Mouse (Mus musculus): ENCODE data around the gene Rbm42. TPM values are rescaled to one million over a fixed set of nuclear protein-coding genes. Genes with fewer than 3 reads are reported as not detected.

Rbm42 gene
- total and polyA plus RNA-seq, 2 experiments from 2014 or later: 71.3 to 93.4 TPM

DNA sequence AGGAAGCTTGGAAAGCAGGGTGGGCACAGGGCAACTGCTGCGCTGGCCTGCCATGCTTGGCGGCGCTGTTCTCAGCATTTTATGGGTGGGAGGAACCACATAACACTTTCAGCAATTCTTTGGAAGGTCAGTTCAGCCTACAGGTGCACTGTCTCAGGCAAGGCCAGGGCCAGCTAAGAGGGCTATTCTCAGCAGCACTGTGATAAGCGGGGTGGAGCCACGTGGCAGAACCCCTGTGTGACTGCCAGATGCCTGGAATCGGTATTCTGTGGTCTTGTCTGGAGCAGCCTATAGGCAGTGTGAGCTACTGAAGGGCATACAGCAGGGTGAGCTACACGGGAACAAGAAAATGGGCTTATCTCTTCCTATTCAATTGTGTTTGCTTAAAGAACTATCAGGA lies 40.1 kb downstream of the Rbm42 start:
- WGBS: 29% methylated on average over 7 of the region's 7 CpGs
- Histone ChIP-seq H3K4me2 (ENCODE audit: low read depth, low read length) (0 out of 2 replicates have a peak overlapping the region, but pooled peaks have one; percentile 11), H3K27ac (ENCODE audit: low read depth) (peak overlapping the region; percentile 71), H3K4me3 (ENCODE audit: low read depth, low read length) (no peak overlapping the region), H3K9me3 (replicated peaks; ENCODE audit: control insufficient read depth, low read length) (no peaks in the 10 kb centered on the region), H3K9ac (replicated peaks; ENCODE audit: low read depth, low read length) (0 out of 2 replicates have a peak overlapping the region, but pooled peaks have one; percentile 16), H3K36me3 (replicated peaks; ENCODE audit: control insufficient read depth, insufficient read depth, low read length) (no peaks in the 10 kb centered on the region), H3K4me1 (ENCODE audit: control insufficient read depth, insufficient read depth) (peaks cover 8% of the 10 kb centered on the region; the same call in 1 of the 2 replicates), H3K27me3 (ENCODE audit: control insufficient read depth, insufficient read depth, low read length) (no peaks in the 10 kb centered on the region)
- DNase-seq (ENCODE audit: low spot score) (peak; percentile 71), ATAC-seq (ENCODE audit: insufficient read depth, low read depth) (peak; percentile 91)
- TF ChIP-seq EP300 (IDR thresholded peaks at IDR 0.05; ENCODE audit: low read depth) (no peak), CTCF (IDR thresholded peaks at IDR 0.05; ENCODE audit: low read depth) (no peak)

GRCm38 (mm10) chr7:30608476-30608875 lies 41.6 kb downstream of the Rbm42 start:
- 57% methylated on average over 16 of the region's 16 CpGs for WGBS

DNA sequence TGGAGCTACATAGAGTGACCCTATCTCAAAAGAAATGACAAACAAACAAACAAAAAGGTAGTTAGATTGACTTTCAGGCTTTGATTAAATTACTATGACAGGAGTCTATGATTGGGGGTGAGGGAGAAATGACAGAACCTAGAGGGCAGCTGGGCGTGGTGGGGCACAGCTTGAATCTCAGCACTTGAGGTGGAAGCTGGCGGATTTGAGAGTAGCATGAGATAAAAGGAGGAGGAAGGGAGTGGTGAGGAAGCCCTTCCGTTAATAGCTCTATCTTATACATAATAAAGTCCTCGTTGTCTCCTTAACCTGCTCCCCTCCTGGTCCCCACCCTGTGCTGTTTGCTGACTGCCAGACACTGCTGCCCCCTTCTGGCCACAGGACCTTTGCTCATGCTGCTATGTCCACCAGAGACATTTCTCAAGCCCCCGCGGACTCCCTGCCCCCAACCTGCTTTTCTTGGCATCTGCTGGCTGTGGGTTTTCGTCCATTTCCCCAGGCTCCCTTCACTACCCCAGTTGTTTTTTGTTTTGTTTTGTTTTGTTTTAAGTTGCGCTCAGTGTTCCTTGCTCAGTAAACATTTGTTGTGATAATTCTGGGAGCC lies 42.3 kb downstream of the Rbm42 start:
- Histone ChIP-seq H3K36me3 (replicated peaks; ENCODE audit: control insufficient read depth, insufficient read depth, low read length) (no peaks in the 10 kb centered on the region), H3K4me2 (ENCODE audit: low read depth, low read length) (no peak overlapping the region), H3K9ac (replicated peaks; ENCODE audit: low read depth, low read length) (no peak overlapping the region), H3K27ac (ENCODE audit: low read depth) (no peak overlapping the region), H3K27me3 (ENCODE audit: control insufficient read depth, insufficient read depth, low read length) (no peaks in the 10 kb centered on the region), H3K4me1 (ENCODE audit: control insufficient read depth, insufficient read depth) (peaks cover 8% of the 10 kb centered on the region; the same call in 1 of the 2 replicates), H3K9me3 (replicated peaks; ENCODE audit: control insufficient read depth, low read length) (no peaks in the 10 kb centered on the region), H3K4me3 (ENCODE audit: low read depth, low read length) (no peak overlapping the region)
- no peak for TF ChIP-seq EP300 (IDR thresholded peaks at IDR 0.05; ENCODE audit: low read depth)
- TF ChIP-seq CTCF (IDR thresholded peaks at IDR 0.05; ENCODE audit: low read depth): peak; percentile 71
- DNase-seq (ENCODE audit: low spot score): peak; percentile 60
- 25% methylated on average over 8 of the region's 8 CpGs for WGBS
- peak; percentile 56 for ATAC-seq (ENCODE audit: insufficient read depth, low read depth)

More at GRCm38 (mm10) chr7:30608476-30608875, 41.6 kb downstream of the Rbm42 start:
- no peak for DNase-seq (ENCODE audit: low spot score)
- TF ChIP-seq EP300 (IDR thresholded peaks at IDR 0.05; ENCODE audit: low read depth) (no peak), CTCF (IDR thresholded peaks at IDR 0.05; ENCODE audit: low read depth) (no peak)
- Histone ChIP-seq H3K27ac (ENCODE audit: low read depth) (no peak overlapping the region), H3K36me3 (replicated peaks; ENCODE audit: control insufficient read depth, insufficient read depth, low read length) (no peaks in the 10 kb centered on the region), H3K4me1 (ENCODE audit: control insufficient read depth, insufficient read depth) (peaks cover 8% of the 10 kb centered on the region; the same call in 1 of the 2 replicates), H3K4me2 (ENCODE audit: low read depth, low read length) (no peak overlapping the region), H3K4me3 (ENCODE audit: low read depth, low read length) (no peak overlapping the region), H3K9ac (replicated peaks; ENCODE audit: low read depth, low read length) (no peak overlapping the region), H3K27me3 (ENCODE audit: control insufficient read depth, insufficient read depth, low read length) (no peaks in the 10 kb centered on the region), H3K9me3 (replicated peaks; ENCODE audit: control insufficient read depth, low read length) (no peaks in the 10 kb centered on the region)
- no peak for ATAC-seq (ENCODE audit: insufficient read depth, low read depth)

DNA sequence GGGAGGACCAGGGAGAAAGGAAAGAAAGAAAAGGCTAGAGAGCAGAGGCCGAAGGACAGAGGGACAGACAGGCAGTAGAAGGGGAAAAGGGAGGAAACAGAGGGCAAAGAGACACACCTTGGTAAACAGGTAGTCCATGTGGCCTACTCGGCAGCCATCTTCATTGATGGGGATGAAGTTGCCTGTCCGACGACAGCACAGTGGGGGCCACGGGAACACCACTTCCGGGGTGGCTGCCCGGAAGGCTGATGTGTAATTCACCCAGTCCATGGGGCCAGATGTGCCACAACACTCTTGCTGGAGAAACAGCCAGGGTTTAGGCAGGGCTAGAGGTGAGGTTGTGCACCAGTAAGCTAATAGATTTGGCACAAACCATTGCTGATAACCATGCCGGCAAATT lies 45.2 kb downstream of the Rbm42 start:
- H3K4me2 ChIP-seq (ENCODE audit: low read depth, low read length): no peak overlapping the region
- no peak overlapping the region for H3K4me3 ChIP-seq (ENCODE audit: low read depth, low read length)
- H3K27me3 ChIP-seq (ENCODE audit: control insufficient read depth, insufficient read depth, low read length): no peaks in the 10 kb centered on the region
- H3K4me1 ChIP-seq (ENCODE audit: control insufficient read depth, insufficient read depth): peaks cover 9% of the 10 kb centered on the region; the same call in 1 of the 2 replicates
- DNase-seq (ENCODE audit: low spot score) (no peak), ATAC-seq (ENCODE audit: insufficient read depth, low read depth) (no peak)
- 81% methylated on average over 8 of the region's 8 CpGs for WGBS
- H3K9me3 ChIP-seq (replicated peaks; ENCODE audit: control insufficient read depth, low read length): no peaks in the 10 kb centered on the region
- no peak overlapping the region for H3K9ac ChIP-seq (replicated peaks; ENCODE audit: low read depth, low read length)
- no peak overlapping the region for H3K27ac ChIP-seq (ENCODE audit: low read depth)
- no peak for TF ChIP-seq CTCF (IDR thresholded peaks at IDR 0.05; ENCODE audit: low read depth)
- no peak for TF ChIP-seq EP300 (IDR thresholded peaks at IDR 0.05; ENCODE audit: low read depth)
- H3K36me3 ChIP-seq (replicated peaks; ENCODE audit: control insufficient read depth, insufficient read depth, low read length): no peaks in the 10 kb centered on the region

- no peak for TF ChIP-seq CTCF (IDR thresholded peaks at IDR 0.05; ENCODE audit: low read depth)
- TF ChIP-seq EP300 (IDR thresholded peaks at IDR 0.05; ENCODE audit: low read depth): no peak
- Histone ChIP-seq H3K4me1 (ENCODE audit: control insufficient read depth, insufficient read depth) (0 out of 2 replicates have a peak, but pooled peaks cover 6% of the 10 kb centered on the region), H3K4me2 (ENCODE audit: low read depth, low read length) (no peak overlapping the region), H3K36me3 (replicated peaks; ENCODE audit: control insufficient read depth, insufficient read depth, low read length) (no peaks in the 10 kb centered on the region), H3K9ac (replicated peaks; ENCODE audit: low read depth, low read length) (no peak overlapping the region), H3K9me3 (replicated peaks; ENCODE audit: control insufficient read depth, low read length) (no peaks in the 10 kb centered on the region), H3K4me3 (ENCODE audit: low read depth, low read length) (no peak overlapping the region), H3K27ac (ENCODE audit: low read depth) (no peak overlapping the region), H3K27me3 (ENCODE audit: control insufficient read depth, insufficient read depth, low read length) (no peaks in the 10 kb centered on the region)
- DNase-seq (ENCODE audit: low spot score) (no peak), ATAC-seq (ENCODE audit: insufficient read depth, low read depth) (no peak)
- WGBS: 61% methylated on average over 8 of the region's 8 CpGs
These were observed 45.7 kb downstream of the Rbm42 start for GRCm38 (mm10) chr7:30604424-30604823.

DNA sequence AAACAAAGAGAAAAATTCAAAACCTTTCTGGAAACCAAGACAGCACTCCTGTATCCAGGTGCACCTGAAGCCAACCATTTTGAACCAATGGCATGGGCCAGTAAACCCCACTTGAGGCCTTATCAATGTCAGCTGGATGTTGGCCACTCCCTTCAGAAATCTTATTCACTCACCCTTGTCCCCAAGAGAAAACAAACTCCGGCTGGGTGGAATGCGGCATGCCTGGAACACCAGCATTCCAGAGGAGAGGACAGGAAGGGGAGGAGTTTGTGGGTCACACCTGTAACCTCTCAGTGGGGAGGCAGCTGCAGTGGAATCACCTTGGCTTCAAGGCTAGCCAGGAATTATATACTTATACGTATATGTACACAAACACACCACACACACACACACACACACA lies 47.5 kb downstream of the Rbm42 start:
- H3K4me1 ChIP-seq (ENCODE audit: control insufficient read depth, insufficient read depth): 0 out of 2 replicates have a peak, but pooled peaks cover 6% of the 10 kb centered on the region
- no peaks in the 10 kb centered on the region for H3K36me3 ChIP-seq (replicated peaks; ENCODE audit: control insufficient read depth, insufficient read depth, low read length)
- ATAC-seq (ENCODE audit: insufficient read depth, low read depth): no peak
- no peak overlapping the region for H3K4me3 ChIP-seq (ENCODE audit: low read depth, low read length)
- H3K27ac ChIP-seq (ENCODE audit: low read depth): no peak overlapping the region
- no peak overlapping the region for H3K4me2 ChIP-seq (ENCODE audit: low read depth, low read length)
- no peaks in the 10 kb centered on the region for H3K27me3 ChIP-seq (ENCODE audit: control insufficient read depth, insufficient read depth, low read length)
- 22% methylated on average over 3 of the region's 3 CpGs for WGBS
- DNase-seq (ENCODE audit: low spot score): no peak
- no peaks in the 10 kb centered on the region for H3K9me3 ChIP-seq (replicated peaks; ENCODE audit: control insufficient read depth, low read length)
- TF ChIP-seq EP300 (IDR thresholded peaks at IDR 0.05; ENCODE audit: low read depth): no peak
- no peak for TF ChIP-seq CTCF (IDR thresholded peaks at IDR 0.05; ENCODE audit: low read depth)
- H3K9ac ChIP-seq (replicated peaks; ENCODE audit: low read depth, low read length): no peak overlapping the region

All from heart, postnatal 0 days (tissue).